Mouse (Mus musculus): ENCODE data around the gene Limch1. TPM values are rescaled to one million over a fixed set of nuclear protein-coding genes. Genes with fewer than 3 reads are reported as not detected.

Limch1 gene
- total RNA-seq, 1 experiment: 7.5 TPM

- Histone ChIP-seq H3K27ac (ENCODE audit: insufficient read depth, low read depth, low read length, poor library complexity, severe bottlenecking) (no peak overlapping the region), H3K9me3 (ENCODE audit: control insufficient read depth, insufficient read depth, low read depth, low read length) (no peaks in the 10 kb centered on the region), H3K36me3 (ENCODE audit: control insufficient read depth, insufficient read depth, low read length, poor library complexity, severe bottlenecking) (no peaks in the 10 kb centered on the region), H3K4me1 (ENCODE audit: control insufficient read depth in 2 of 2, insufficient read depth in 2 of 2, low read length in 2 of 2, poor library complexity in 1 of 2) (no peaks in the 10 kb centered on the region), H3K9ac (ENCODE audit: insufficient read depth, low read depth, low read length, poor library complexity, severe bottlenecking) (no peak overlapping the region), H3K4me3 (ENCODE audit: insufficient read depth in 1 of 2, low read depth in 1 of 2, low read length in 2 of 2, poor library complexity in 1 of 2, severe bottlenecking in 1 of 2) (no peak overlapping the region)
- no peak for TF ChIP-seq ZNF384 (IDR thresholded peaks at IDR 0.05; ENCODE audit: low read depth, low read length)
- in situ Hi-C loops (cut with MboI; ENCODE audit: low sequenced_read_pairs in 2 of 2, unreplicated experiment in 2 of 2): no loop called here
- no peak for DNase-seq (ENCODE audit: low read depth, low spot score)
Observed at GRCm38 (mm10) chr5:66730621-66731301, 14.9 kb upstream of the Limch1 start.

GRCm38 (mm10) chr5:66731302-66731697 is 14.3 kb upstream of the Limch1 start:
- in situ Hi-C loops (cut with MboI; ENCODE audit: low sequenced_read_pairs in 2 of 2, unreplicated experiment in 2 of 2): no loop called here
- TF ChIP-seq HCFC1 (IDR thresholded peaks at IDR 0.05; ENCODE audit: borderline replicate concordance, insufficient read depth, low read length): no peak
- no peak for TF ChIP-seq ZC3H11A (IDR thresholded peaks at IDR 0.05; ENCODE audit: borderline replicate concordance, low read depth, low read length)
- no peak for TF ChIP-seq CHD2 (IDR thresholded peaks at IDR 0.05; ENCODE audit: low read depth, low read length)
- no peak for TF ChIP-seq MAFK (IDR thresholded peaks at IDR 0.05; ENCODE audit: insufficient read depth, low read depth, low read length)
- TF ChIP-seq ZNF384 (IDR thresholded peaks at IDR 0.05; ENCODE audit: low read depth, low read length): no peak
- no peaks in the 10 kb centered on the region for H3K4me1 ChIP-seq (ENCODE audit: control insufficient read depth in 2 of 2, insufficient read depth in 2 of 2, low read length in 2 of 2, poor library complexity in 1 of 2)
- no peak overlapping the region for H3K4me3 ChIP-seq (ENCODE audit: insufficient read depth in 1 of 2, low read depth in 1 of 2, low read length in 2 of 2, poor library complexity in 1 of 2, severe bottlenecking in 1 of 2)
- H3K9ac ChIP-seq (ENCODE audit: insufficient read depth, low read depth, low read length, poor library complexity, severe bottlenecking): no peak overlapping the region
- H3K36me3 ChIP-seq (ENCODE audit: control insufficient read depth, insufficient read depth, low read length, poor library complexity, severe bottlenecking): no peaks in the 10 kb centered on the region
- H3K27ac ChIP-seq (ENCODE audit: insufficient read depth, low read depth, low read length, poor library complexity, severe bottlenecking): no peak overlapping the region
- DNase-seq (ENCODE audit: low read depth, low spot score): no peak
- no peaks in the 10 kb centered on the region for H3K9me3 ChIP-seq (ENCODE audit: control insufficient read depth, insufficient read depth, low read depth, low read length)

- no peak overlapping the region for H3K9ac ChIP-seq (ENCODE audit: insufficient read depth, low read depth, low read length, poor library complexity, severe bottlenecking)
- DNase-seq (ENCODE audit: low read depth, low spot score): no peak
- no peak overlapping the region for H3K27ac ChIP-seq (ENCODE audit: insufficient read depth, low read depth, low read length, poor library complexity, severe bottlenecking)
- no peaks in the 10 kb centered on the region for H3K4me1 ChIP-seq (ENCODE audit: control insufficient read depth in 2 of 2, insufficient read depth in 2 of 2, low read length in 2 of 2, poor library complexity in 1 of 2)
- in situ Hi-C loops (cut with MboI; ENCODE audit: low sequenced_read_pairs in 2 of 2, unreplicated experiment in 2 of 2): no loop called here
- H3K9me3 ChIP-seq (ENCODE audit: control insufficient read depth, insufficient read depth, low read depth, low read length): no peaks in the 10 kb centered on the region
- H3K36me3 ChIP-seq (ENCODE audit: control insufficient read depth, insufficient read depth, low read length, poor library complexity, severe bottlenecking): no peaks in the 10 kb centered on the region
- TF ChIP-seq CHD2 (IDR thresholded peaks at IDR 0.05; ENCODE audit: low read depth, low read length) (no peak), HCFC1 (IDR thresholded peaks at IDR 0.05; ENCODE audit: borderline replicate concordance, insufficient read depth, low read length) (no peak), ZNF384 (IDR thresholded peaks at IDR 0.05; ENCODE audit: low read depth, low read length) (no peak), MAFK (IDR thresholded peaks at IDR 0.05; ENCODE audit: insufficient read depth, low read depth, low read length) (no peak), ZC3H11A (IDR thresholded peaks at IDR 0.05; ENCODE audit: borderline replicate concordance, low read depth, low read length) (no peak)
- no peak overlapping the region for H3K4me3 ChIP-seq (ENCODE audit: insufficient read depth in 1 of 2, low read depth in 1 of 2, low read length in 2 of 2, poor library complexity in 1 of 2, severe bottlenecking in 1 of 2)
Observed at GRCm38 (mm10) chr5:66733556-66733955, 12.1 kb upstream of the Limch1 start.

DNA sequence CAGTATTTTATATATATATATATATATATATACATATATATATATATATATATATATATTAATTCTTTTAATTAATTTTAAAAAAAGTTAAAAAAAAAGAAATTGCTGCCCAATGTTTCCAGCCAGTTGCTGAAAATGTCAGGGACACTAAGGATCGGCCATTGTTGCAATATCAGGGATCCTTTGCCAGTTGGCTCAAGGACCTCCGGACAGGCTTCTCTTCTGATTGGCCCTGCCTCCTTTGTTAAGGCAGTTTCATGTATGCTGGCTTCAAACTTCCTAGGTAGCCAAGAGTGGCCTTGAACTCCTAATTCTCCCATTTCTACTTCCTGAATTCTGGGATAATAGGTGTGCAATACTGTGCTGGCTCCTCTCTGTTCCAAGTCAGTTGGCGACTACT is 6.3 kb upstream of the Limch1 start:
- Histone ChIP-seq H3K27ac (ENCODE audit: insufficient read depth, low read depth, low read length, poor library complexity, severe bottlenecking) (no peak overlapping the region), H3K4me3 (ENCODE audit: insufficient read depth in 1 of 2, low read depth in 1 of 2, low read length in 2 of 2, poor library complexity in 1 of 2, severe bottlenecking in 1 of 2) (no peak overlapping the region), H3K9me3 (ENCODE audit: control insufficient read depth, insufficient read depth, low read depth, low read length) (no peaks in the 10 kb centered on the region), H3K4me1 (ENCODE audit: control insufficient read depth in 2 of 2, insufficient read depth in 2 of 2, low read length in 2 of 2, poor library complexity in 1 of 2) (no peaks in the 10 kb centered on the region), H3K9ac (ENCODE audit: insufficient read depth, low read depth, low read length, poor library complexity, severe bottlenecking) (no peak overlapping the region), H3K36me3 (ENCODE audit: control insufficient read depth, insufficient read depth, low read length, poor library complexity, severe bottlenecking) (no peaks in the 10 kb centered on the region)
- DNase-seq (ENCODE audit: low read depth, low spot score): no peak
- in situ Hi-C loops (cut with MboI; ENCODE audit: low sequenced_read_pairs in 2 of 2, unreplicated experiment in 2 of 2): no loop called here
- TF ChIP-seq ZC3H11A (IDR thresholded peaks at IDR 0.05; ENCODE audit: borderline replicate concordance, low read depth, low read length) (no peak), ZNF384 (IDR thresholded peaks at IDR 0.05; ENCODE audit: low read depth, low read length) (no peak), CHD2 (IDR thresholded peaks at IDR 0.05; ENCODE audit: low read depth, low read length) (no peak), MAFK (IDR thresholded peaks at IDR 0.05; ENCODE audit: insufficient read depth, low read depth, low read length) (no peak), HCFC1 (IDR thresholded peaks at IDR 0.05; ENCODE audit: borderline replicate concordance, insufficient read depth, low read length) (no peak)
